Mouse (Mus musculus): Measurements from ENCODE around the gene Henmt1.

Gene Henmt1

DNA sequence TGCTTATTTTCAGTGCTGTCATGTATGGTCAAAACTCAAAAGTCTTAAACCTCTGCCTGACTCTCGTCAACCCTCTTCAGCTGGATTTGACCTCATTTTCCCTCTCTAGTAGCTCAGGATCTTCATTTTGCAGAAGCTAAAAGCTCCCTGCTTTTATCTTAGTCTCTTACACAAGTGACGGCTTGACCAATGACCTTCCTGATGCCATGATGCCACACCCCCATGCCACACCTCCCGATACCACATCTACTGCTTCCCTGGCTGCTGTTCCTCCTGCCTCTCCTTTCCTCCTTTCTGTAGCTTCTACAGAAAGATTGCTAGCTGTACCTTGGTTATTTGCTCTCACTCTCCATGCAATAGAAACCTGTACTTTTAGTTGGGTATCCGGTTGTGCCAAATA is 58.1 kb downstream of the Henmt1 start:
- DNase-seq (ENCODE audit: low spot score), result no peak

DNA sequence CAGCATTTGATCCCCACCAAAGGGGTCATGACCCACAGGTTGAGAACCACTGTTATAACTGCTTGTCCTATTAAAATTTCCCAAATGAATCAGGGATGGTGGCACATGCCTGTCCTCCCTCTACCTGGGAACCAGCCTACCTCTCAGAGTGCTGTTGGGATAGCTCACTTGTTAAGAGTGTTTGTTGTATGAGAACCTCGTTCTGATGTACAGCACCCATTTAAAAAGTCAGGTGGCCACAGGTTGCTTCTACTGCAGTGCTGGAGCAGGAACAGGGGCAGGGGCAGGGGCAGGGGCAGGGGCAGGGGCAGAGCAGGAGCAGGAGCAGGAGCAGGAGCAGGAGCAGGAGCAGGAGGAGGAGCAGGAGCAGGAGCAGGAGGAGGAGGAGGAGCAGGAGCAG is 59.5 kb downstream of the Henmt1 start:
- DNase-seq (ENCODE audit: low spot score), result no peak

DNA sequence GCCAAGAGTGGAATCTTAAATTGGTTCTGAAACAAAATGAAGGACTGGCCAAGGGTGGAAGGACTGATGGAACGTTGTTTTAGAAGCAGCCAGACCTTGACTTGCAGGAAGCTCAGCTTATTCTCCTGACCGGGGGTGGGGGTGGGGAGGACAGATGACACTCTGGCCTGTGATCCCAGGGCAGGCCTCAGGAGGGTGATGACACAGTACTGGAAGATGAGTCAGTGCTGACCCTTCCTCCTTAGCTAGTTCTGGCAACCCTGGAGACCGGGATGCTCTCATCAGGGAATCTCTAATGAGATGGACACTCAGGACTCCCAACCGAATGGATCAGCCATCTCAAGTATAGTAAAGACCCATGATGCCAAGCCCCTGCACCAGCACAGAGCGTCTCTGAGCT is 66.1 kb downstream of the Henmt1 start:
- DNase-seq (ENCODE audit: low spot score), result no peak

DNA sequence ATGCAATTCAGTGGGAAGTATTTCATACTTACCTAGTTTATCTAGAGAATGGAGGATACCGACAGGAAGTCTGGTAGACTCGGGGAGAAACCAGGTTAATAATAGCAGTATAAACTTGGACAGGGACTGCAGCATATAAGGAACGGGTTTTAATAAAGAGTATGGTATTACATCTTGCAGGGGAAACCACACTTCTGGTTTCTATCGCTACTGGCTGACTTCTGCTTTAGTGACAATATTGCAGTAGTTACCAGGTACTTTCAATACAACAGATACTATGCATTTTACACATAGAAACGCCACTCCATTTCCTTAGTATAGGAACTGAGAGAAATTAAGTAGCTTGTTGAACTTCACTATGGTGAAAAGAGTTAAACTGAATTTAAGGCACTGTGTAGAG is 68.5 kb downstream of the Henmt1 start:
- no peak for DNase-seq (ENCODE audit: low spot score)

Measured in ovary, postnatal 36 days (tissue).